Mouse (Mus musculus) stomach, postnatal 0 days (tissue): ENCODE measurements at regions not wholly inside any gene's neighbourhood (a gene's known extent, or its start where the extent isn't known, plus 50 kb on each side); places are given as distances from the start of the nearest gene placed in this dataset.

Experiments
- ATAC-seq: fragments of 200-750 bp; cut with Nextera tagmentation; 2 replicates; pipeline ENCODE4 v1.8.0; 2017; ENCODE audit not compliant: low FRiP score, low TSS enrichment
- DNase-seq: peaks from one replicate; pipeline ENCODE4 v3.0.0-alpha.2; 2016; ENCODE audit warnings: low spot score
- H3K27ac ChIP-seq: fragments of 300-500 bp; sonication (generic); replicated peaks from 2 replicates; pipeline ENCODE4 v1.5.1; 2014; ENCODE audit warnings: mild to moderate bottlenecking, control low read depth
- H3K27me3 ChIP-seq: fragments of 300-500 bp; sonication (generic); 2 replicates; pipeline ENCODE4 v1.6.1; 2014; ENCODE audit warnings: low read length; ENCODE audit not compliant: control insufficient read depth, insufficient read depth
- H3K36me3 ChIP-seq: fragments of 300-500 bp; sonication (generic); 2 replicates; pipeline ENCODE4 v1.6.1; 2014; ENCODE audit warnings: low read length, mixed read lengths; ENCODE audit not compliant: control insufficient read depth, insufficient read depth
- H3K4me1 ChIP-seq: fragments of 300-500 bp; sonication (generic); replicated peaks from 2 replicates; pipeline ENCODE4 v1.6.1; 2014; ENCODE audit warnings: antibody characterized with exemption; ENCODE audit not compliant: control insufficient read depth, insufficient read depth
- H3K4me2 ChIP-seq: fragments of 300-500 bp; sonication (generic); replicated peaks from 2 replicates; pipeline ENCODE4 v1.6.1; 2014; ENCODE audit warnings: low read depth, mild to moderate bottlenecking, control low read depth, moderate library complexity
- H3K4me3 ChIP-seq: fragments of 300-500 bp; sonication (generic); 2 replicates; pipeline ENCODE4 v1.5.1; 2014; ENCODE audit warnings: low read depth, low read length, control low read depth
- H3K9ac ChIP-seq: fragments of 300-500 bp; sonication (generic); 2 replicates; pipeline ENCODE4 v1.6.1; 2014; ENCODE audit warnings: mild to moderate bottlenecking, low read length, control low read depth, mixed read lengths
- H3K9me3 ChIP-seq: fragments of 300-500 bp; sonication (generic); 2 replicates; pipeline ENCODE4 v1.6.1; 2016; ENCODE audit warnings: low read length; ENCODE audit not compliant: control insufficient read depth
- CTCF ChIP-seq: IDR thresholded peaks from 2 replicates; pipeline ENCODE4 v1.5.1; 2016; ENCODE audit warnings: antibody characterized with exemption, low read depth, mild to moderate bottlenecking, moderate library complexity
- EP300 ChIP-seq: optimal IDR thresholded peaks from 2 replicates; pipeline ENCODE3; 2016; ENCODE audit warnings: antibody characterized with exemption
- WGBS: fragments of 180-500 bp; shearing (Covaris S2); extraction: QIAGEN DNeasy Blood & Tissue Kit; methylation state at CpG from one replicate; pipeline ENCODE4 v1.1.7; 2014; 5-methylcytosine and 5-hydroxymethylcytosine counted together

GRCm38 (mm10) chr17:44370966-44371465 is 182.6 kb downstream of the Clic5 start:
- no peak overlapping the region for H3K9ac ChIP-seq

GRCm38 (mm10) chr17:44371620-44372019 is 183.2 kb downstream of the Clic5 start:
- Histone ChIP-seq H3K4me2 (no peak overlapping the region), H3K27ac (no peak overlapping the region), H3K4me3 (no peak overlapping the region), H3K27me3 (no peaks in the 10 kb centered on the region), H3K9ac (no peak overlapping the region), H3K9me3 (no peaks in the 10 kb centered on the region), H3K36me3 (no peaks in the 10 kb centered on the region), H3K4me1 (no peaks in the 10 kb centered on the region)
- ATAC-seq, result no peak
- TF ChIP-seq CTCF, result no peak
- 66% methylated on average over 3 of the region's 3 CpGs for WGBS
- DNase-seq, result no peak

More at GRCm38 (mm10) chr17:44370966-44371465, 182.6 kb downstream of the Clic5 start:
- DNase-seq (no peak), ATAC-seq (no peak)
- Histone ChIP-seq H3K4me3 (no peak overlapping the region), H3K27me3 (no peaks in the 10 kb centered on the region), H3K36me3 (no peaks in the 10 kb centered on the region), H3K27ac (no peak overlapping the region), H3K4me1 (no peaks in the 10 kb centered on the region), H3K4me2 (no peak overlapping the region), H3K9me3 (no peaks in the 10 kb centered on the region)
- 67% methylated on average over 3 of the region's 3 CpGs for WGBS
- TF ChIP-seq CTCF (no peak), EP300 (no peak)

DNA sequence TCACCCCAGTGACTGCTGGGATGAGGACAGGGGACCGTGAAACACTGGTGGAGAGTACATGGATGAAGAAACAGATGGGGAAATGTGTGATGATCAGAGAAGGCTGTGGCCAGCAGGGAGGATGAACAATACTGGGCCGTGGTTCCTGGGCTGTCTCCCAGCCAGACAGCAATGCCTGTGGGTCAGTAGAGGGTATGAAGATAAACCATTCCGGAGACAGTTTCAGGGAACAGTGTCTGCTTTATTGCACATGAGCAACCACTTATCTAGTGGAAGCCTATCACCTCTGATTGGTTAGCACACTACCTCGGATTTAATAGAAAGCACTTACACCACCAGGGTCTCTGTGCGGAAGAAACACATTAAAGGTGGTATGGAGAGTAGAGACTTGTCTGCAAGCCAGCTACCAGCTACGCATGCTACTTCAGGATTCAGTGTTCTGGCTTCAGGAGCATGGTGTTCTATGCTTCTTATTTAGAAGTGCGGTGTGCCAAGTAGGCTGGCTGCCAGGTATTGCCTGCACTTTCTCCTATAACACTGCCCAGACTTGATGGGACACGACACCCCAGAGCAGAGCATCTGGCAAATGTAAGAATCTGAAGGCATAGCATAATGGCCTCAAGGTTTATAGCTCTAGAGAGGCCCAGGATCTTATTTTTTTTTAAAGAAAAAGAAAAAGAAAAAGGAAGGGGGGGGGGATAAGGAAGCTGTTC is 185.5 kb downstream of the Clic5 start:
- H3K4me3 ChIP-seq, result no peak overlapping the region
- WGBS, result 62% methylated on average over 8 of the region's 8 CpGs
- H3K9me3 ChIP-seq, result no peaks in the 10 kb centered on the region
- H3K27me3 ChIP-seq, result no peaks in the 10 kb centered on the region
- TF ChIP-seq CTCF, result no peak
- TF ChIP-seq EP300, result no peak
- no peak overlapping the region for H3K4me2 ChIP-seq
- DNase-seq, result peak; percentile 18
- no peaks in the 10 kb centered on the region for H3K36me3 ChIP-seq
- ATAC-seq, result no peak; the same call in 1 of the 2 replicates
- no peak overlapping the region for H3K9ac ChIP-seq
- H3K27ac ChIP-seq, result no peak overlapping the region
- H3K4me1 ChIP-seq, result no peaks in the 10 kb centered on the region

GRCm38 (mm10) chr17:44378391-44378790 is 190.0 kb downstream of the Clic5 start:
- 70% methylated on average over 7 of the region's 7 CpGs for WGBS

DNA sequence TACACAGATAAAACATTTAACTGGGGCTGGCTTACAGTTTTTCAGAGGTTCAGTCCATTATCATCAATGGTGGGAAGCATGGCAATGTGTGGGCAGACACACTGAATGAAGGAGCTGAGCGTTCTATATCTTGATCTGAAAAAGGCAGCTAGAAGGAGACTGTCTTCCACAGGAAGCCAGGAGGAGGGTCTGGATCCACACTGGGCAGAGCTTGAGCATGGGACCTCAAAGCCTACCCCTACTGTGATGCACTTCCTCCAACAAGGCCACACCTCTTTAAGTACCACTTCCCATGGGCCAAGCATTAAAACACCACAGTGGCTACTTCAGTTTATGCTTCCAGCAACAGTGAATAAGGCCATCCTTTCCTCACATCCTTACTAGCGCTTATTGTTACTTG is 200.5 kb downstream of the Clic5 start:
- ATAC-seq, result no peak
- Histone ChIP-seq H3K4me3 (no peak overlapping the region), H3K9ac (no peak overlapping the region), H3K9me3 (no peaks in the 10 kb centered on the region), H3K27ac (no peak overlapping the region), H3K36me3 (no peaks in the 10 kb centered on the region), H3K4me1 (no peaks in the 10 kb centered on the region), H3K27me3 (no peaks in the 10 kb centered on the region), H3K4me2 (no peak overlapping the region)
- TF ChIP-seq CTCF (no peak), EP300 (no peak)
- no peak for DNase-seq
- 93% methylated on average over 2 of the region's 2 CpGs for WGBS

More at GRCm38 (mm10) chr17:44378391-44378790, 190.0 kb downstream of the Clic5 start:
- no peak overlapping the region for H3K4me3 ChIP-seq
- DNase-seq (no peak), ATAC-seq (no peak)
- TF ChIP-seq EP300 (no peak), CTCF (no peak)
- H3K27ac ChIP-seq, result no peak overlapping the region
- no peaks in the 10 kb centered on the region for H3K36me3 ChIP-seq
- no peak overlapping the region for H3K4me2 ChIP-seq
- H3K27me3 ChIP-seq, result no peaks in the 10 kb centered on the region
- no peak overlapping the region for H3K9ac ChIP-seq
- no peaks in the 10 kb centered on the region for H3K4me1 ChIP-seq
- H3K9me3 ChIP-seq, result no peaks in the 10 kb centered on the region

DNA sequence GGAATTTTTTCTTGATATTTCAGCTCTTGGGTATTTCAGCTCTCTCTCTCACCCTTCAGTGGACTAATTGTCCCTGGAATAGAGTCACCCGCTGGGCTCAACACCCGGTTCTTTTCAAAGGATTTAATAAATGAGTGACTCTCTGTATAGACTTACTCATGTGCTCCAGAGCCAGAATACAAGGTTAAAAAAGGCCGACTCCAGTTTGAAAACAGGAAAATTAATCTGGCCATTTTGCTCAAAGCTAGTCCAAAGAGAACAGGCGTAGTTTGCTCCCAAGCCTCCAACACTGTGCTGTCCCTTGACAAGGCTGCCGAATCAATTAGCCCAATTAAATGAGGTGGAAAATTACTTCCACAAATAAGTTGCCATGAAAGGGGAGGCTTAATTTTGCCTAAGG is 209.4 kb downstream of the Clic5 start:
- TF ChIP-seq CTCF (no peak), EP300 (no peak)
- ATAC-seq (no peak), DNase-seq (no peak)
- H3K9ac ChIP-seq, result no peak overlapping the region
- H3K27me3 ChIP-seq, result no peaks in the 10 kb centered on the region
- no peaks in the 10 kb centered on the region; the same call in 1 of the 2 replicates for H3K4me1 ChIP-seq
- H3K27ac ChIP-seq, result no peak overlapping the region
- H3K9me3 ChIP-seq, result no peaks in the 10 kb centered on the region
- no peak overlapping the region for H3K4me3 ChIP-seq
- H3K4me2 ChIP-seq, result no peak overlapping the region
- 60% methylated on average over 5 of the region's 5 CpGs for WGBS
- no peaks in the 10 kb centered on the region for H3K36me3 ChIP-seq
